Mouse (Mus musculus): ENCODE measurements around the gene Tas2r135. TPM values are rescaled to one million over a fixed set of nuclear protein-coding genes. Genes with fewer than 3 reads are reported as not detected.

Gene Tas2r135
- not detected for polyA plus RNA-seq (2012; fragmentation: generic; extraction: Trizol)

GRCm38 (mm10) chr6:42405134-42405533, at the start of gene Tas2r135:
Gene Tas2r135 (plus strand): TSS chr6:42405434.

GRCm38 (mm10) chr6:42372816-42373547, 32.3 kb upstream of the Tas2r135 start, which contains the start of gene Epha1:
Gene Epha1 (minus strand): TSS chr6:42373268.

GRCm38 (mm10) chr6:42399938-42400337, 5.3 kb upstream of the Tas2r135 start, which contains the start of gene Tas2r143:
Gene Tas2r143 (plus strand): TSS chr6:42400238.

GRCm38 (mm10) chr6:42434446-42434845, 29.2 kb downstream of the Tas2r135 start, which contains the start of gene Tas2r126:
Gene Tas2r126 (plus strand): TSS chr6:42434535.

Other genes with a start within 250 kb of the Tas2r135 start
- under 1 TPM in 1 of 2 experiments, not detected in 1; 0.05 TPM for gene Tas2r144, start 190.1 kb upstream of the Tas2r135 start, polyA plus RNA-seq (2012; fragmentation: generic; extraction: Trizol)
- gene Gstk1, start 159.5 kb upstream of the Tas2r135 start, polyA plus RNA-seq (2012; fragmentation: generic; extraction: Trizol) = not detected
- under 1 TPM; 0.02 to 0.05 TPM for gene Tmem139, start 143.5 kb upstream of the Tas2r135 start, polyA plus RNA-seq (2012; fragmentation: generic; extraction: Trizol)
- 1 to 10 TPM; 1.8 to 8.5 TPM for gene Casp2, start 140.4 kb upstream of the Tas2r135 start, polyA plus RNA-seq (2012; fragmentation: generic; extraction: Trizol)
- gene Clcn1, start 118.7 kb upstream of the Tas2r135 start, polyA plus RNA-seq (2012; fragmentation: generic; extraction: Trizol) = under 1 TPM; 0.26 to 0.51 TPM
- 10 to 100 TPM in 1 of 2 experiments, 1 to 10 TPM in 1; 7.5 to 13.9 TPM for gene Fam131b, start 80.8 kb upstream of the Tas2r135 start, polyA plus RNA-seq (2012; fragmentation: generic; extraction: Trizol)
- gene Zyx, start 55.8 kb upstream of the Tas2r135 start, polyA plus RNA-seq (2012; fragmentation: generic; extraction: Trizol) = 100 to 1,000 TPM; 273 to 364 TPM
- gene Epha1, start 32.2 kb upstream of the Tas2r135 start, polyA plus RNA-seq (2012; fragmentation: generic; extraction: Trizol) = under 1 TPM; 0.09 to 0.54 TPM
- under 1 TPM in 1 of 2 experiments, not detected in 1; 0.05 TPM for gene Tas2r143, start 5.2 kb upstream of the Tas2r135 start, polyA plus RNA-seq (2012; fragmentation: generic; extraction: Trizol)
- gene Tas2r126, start 29.1 kb downstream of the Tas2r135 start, polyA plus RNA-seq (2012; fragmentation: generic; extraction: Trizol) = under 1 TPM in 1 of 2 experiments, not detected in 1; 0.09 TPM
- not detected for gene Olfr458, start 59.8 kb downstream of the Tas2r135 start, polyA plus RNA-seq (2012; fragmentation: generic; extraction: Trizol)
- gene Olfr457, start 70.9 kb downstream of the Tas2r135 start, polyA plus RNA-seq (2012; fragmentation: generic; extraction: Trizol) = under 1 TPM in 1 of 2 experiments, not detected in 1; 0.04 TPM
- under 1 TPM in 1 of 2 experiments, not detected in 1; 0.06 TPM for gene Olfr456, start 81.8 kb downstream of the Tas2r135 start, polyA plus RNA-seq (2012; fragmentation: generic; extraction: Trizol)
- gene Olfr455, start 142.2 kb downstream of the Tas2r135 start, polyA plus RNA-seq (2012; fragmentation: generic; extraction: Trizol) = not detected
- under 1 TPM in 1 of 2 experiments, not detected in 1; 0.04 TPM for gene Tcaf3, start 192.3 kb downstream of the Tas2r135 start, polyA plus RNA-seq (2012; fragmentation: generic; extraction: Trizol)
- gene Tcaf2, start 239.8 kb downstream of the Tas2r135 start, polyA plus RNA-seq (2012; fragmentation: generic; extraction: Trizol) = 1 to 10 TPM in 1 of 2 experiments, under 1 TPM in 1; 0.14 to 1.3 TPM